Mouse (Mus musculus) forebrain, embryonic 14.5 days (tissue): ENCODE results near the gene Fgfr2. TPM values are rescaled to one million over a fixed set of nuclear protein-coding genes. Genes with fewer than 3 reads are reported as not detected.

Experiments
- ATAC-seq: fragments of 200-750 bp; cut with Nextera tagmentation; 2 replicates; pipeline ENCODE4 v1.8.0; 2017; ENCODE audit warnings: mild to moderate bottlenecking, moderate library complexity
- DNase-seq: peaks from one replicate; pipeline ENCODE4 v3.0.0-alpha.2; 2015; ENCODE audit warnings: low spot score
- H3K27ac ChIP-seq: fragments of 300-500 bp; sonication (generic); 2 replicates; pipeline ENCODE4 v1.5.1; 2014; ENCODE audit warnings: low read depth, mild to moderate bottlenecking, control low read depth, low read length, moderate library complexity
- H3K27me3 ChIP-seq: fragments of 300-500 bp; sonication (generic); replicated peaks from 2 replicates; pipeline ENCODE4 v1.6.1; 2014; ENCODE audit warnings: low read length, control low read depth, mixed read lengths; ENCODE audit not compliant: control insufficient read depth, insufficient read depth
- H3K36me3 ChIP-seq: fragments of 300-500 bp; sonication (generic); 2 replicates; pipeline ENCODE4 v1.6.1; 2014; ENCODE audit warnings: low read length, control low read depth; ENCODE audit not compliant: control insufficient read depth, insufficient read depth
- H3K4me1 ChIP-seq: fragments of 300-500 bp; sonication (generic); 2 replicates; pipeline ENCODE4 v1.6.1; 2014; ENCODE audit warnings: antibody characterized with exemption, low read length, control low read depth; ENCODE audit not compliant: control insufficient read depth, insufficient read depth
- H3K4me2 ChIP-seq: fragments of 300-500 bp; sonication (generic); 2 replicates; pipeline ENCODE4 v1.6.1; 2014; ENCODE audit warnings: mild to moderate bottlenecking, control low read depth, low read length
- H3K4me3 ChIP-seq: fragments of 300-500 bp; sonication (generic); 2 replicates; pipeline ENCODE4 v1.5.1; 2014; ENCODE audit warnings: low read depth, low read length, control low read depth
- H3K9ac ChIP-seq: fragments of 300-500 bp; sonication (generic); 2 replicates; pipeline ENCODE4 v1.6.1; 2014; ENCODE audit warnings: mild to moderate bottlenecking, low read length, control low read depth, moderate library complexity
- H3K9me3 ChIP-seq: fragments of 300-500 bp; sonication (generic); replicated peaks from 2 replicates; pipeline ENCODE4 v1.6.1; 2016; ENCODE audit warnings: low read length, control low read depth, mixed read lengths; ENCODE audit not compliant: control insufficient read depth
- WGBS: fragments of 180-500 bp; shearing (Covaris S2); extraction: QIAGEN DNeasy Blood & Tissue Kit; methylation state at CpG from one replicate; pipeline ENCODE4 v1.1.7; 2014; 5-methylcytosine and 5-hydroxymethylcytosine counted together
- polyA plus RNA-seq: library from polyadenylated mRNA; unstranded; fragments of >200 nt; fragmentation: Nextera tagmentation; extraction: Ambion mirVana; gene quantifications from 2 replicates; pipeline ENCODE4 v1.2.1, GENCODE M21; 2014

Fgfr2 gene
- polyA plus RNA-seq, 1 experiment from 2014 or later = 35.9 TPM

GRCm38 (mm10) chr7:130225227-130225626, 2897.9 kb downstream of the Fgfr2 start:
- no peak overlapping the region for H3K4me3 ChIP-seq
- no peak overlapping the region for H3K27ac ChIP-seq
- WGBS = 91% methylated on average over 3 of the region's 3 CpGs
- H3K4me2 ChIP-seq = no peak overlapping the region
- no peak for DNase-seq
- H3K27me3 ChIP-seq = no peaks in the 10 kb centered on the region
- peaks cover 30% of the 10 kb centered on the region for H3K4me1 ChIP-seq
- peaks cover 4% of the 10 kb centered on the region; the same call in 1 of the 2 replicates for H3K36me3 ChIP-seq
- H3K9ac ChIP-seq = no peak overlapping the region
- no peak for ATAC-seq
- H3K9me3 ChIP-seq = no peaks in the 10 kb centered on the region

GRCm38 (mm10) chr7:130222633-130223354, 2900.4 kb downstream of the Fgfr2 start:
- Histone ChIP-seq H3K4me3 (no peak overlapping the region), H3K4me2 (no peak overlapping the region), H3K27me3 (no peaks in the 10 kb centered on the region), H3K27ac (no peak overlapping the region), H3K4me1 (peaks cover 30% of the 10 kb centered on the region), H3K9ac (no peak overlapping the region), H3K9me3 (no peaks in the 10 kb centered on the region), H3K36me3 (peaks cover 7% of the 10 kb centered on the region; the same call in 1 of the 2 replicates)
- ATAC-seq = no peak
- WGBS = 84% methylated on average over 8 of the region's 8 CpGs
- DNase-seq = no peak

- Histone ChIP-seq H3K9ac (no peak overlapping the region; the same call in none of the 2 replicates), H3K4me3 (no peak overlapping the region), H3K4me1 (peaks cover 25% of the 10 kb centered on the region), H3K4me2 (peak overlapping the region; percentile 24; the same call in 1 of the 2 replicates), H3K36me3 (peaks cover 4% of the 10 kb centered on the region; the same call in 1 of the 2 replicates), H3K27ac (peak overlapping the region; percentile 39; the same call in 1 of the 2 replicates), H3K27me3 (no peaks in the 10 kb centered on the region), H3K9me3 (no peaks in the 10 kb centered on the region)
- DNase-seq (no peak), ATAC-seq (no peak)
- WGBS = 31% methylated on average over 17 of the region's 17 CpGs
These were observed 2901.3 kb downstream of the Fgfr2 start for GRCm38 (mm10) chr7:130221661-130222387.

GRCm38 (mm10) chr7:130220627-130221026, 2902.5 kb downstream of the Fgfr2 start:
- Histone ChIP-seq H3K9me3 (no peaks in the 10 kb centered on the region), H3K27me3 (no peaks in the 10 kb centered on the region), H3K4me1 (peaks cover 27% of the 10 kb centered on the region), H3K4me2 (no peak overlapping the region), H3K4me3 (no peak overlapping the region), H3K36me3 (0 out of 2 replicates have a peak, but pooled peaks cover 2% of the 10 kb centered on the region), H3K9ac (no peak overlapping the region), H3K27ac (no peak overlapping the region)
- DNase-seq (peak; percentile 69), ATAC-seq (0 out of 2 replicates have a peak, but pooled peaks have one; percentile 27)
- 33% methylated on average over 4 of the region's 4 CpGs for WGBS

- DNase-seq = no peak
- Histone ChIP-seq H3K27ac (no peak overlapping the region), H3K9ac (no peak overlapping the region), H3K9me3 (no peaks in the 10 kb centered on the region), H3K4me2 (no peak overlapping the region), H3K36me3 (0 out of 2 replicates have a peak, but pooled peaks cover 2% of the 10 kb centered on the region), H3K4me1 (peaks cover 35% of the 10 kb centered on the region), H3K27me3 (no peaks in the 10 kb centered on the region), H3K4me3 (no peak overlapping the region)
- ATAC-seq = no peak
- 93% methylated on average over 4 of the region's 4 CpGs for WGBS
These were observed 2903.3 kb downstream of the Fgfr2 start for GRCm38 (mm10) chr7:130219844-130220243.

GRCm38 (mm10) chr7:130216272-130216671, 2906.9 kb downstream of the Fgfr2 start:
- Histone ChIP-seq H3K27me3 (no peaks in the 10 kb centered on the region), H3K4me2 (no peak overlapping the region), H3K4me1 (peaks cover 40% of the 10 kb centered on the region), H3K9ac (no peak overlapping the region), H3K4me3 (no peak overlapping the region), H3K27ac (peak overlapping the region; percentile 45; the same call in 1 of the 2 replicates), H3K9me3 (no peaks in the 10 kb centered on the region), H3K36me3 (0 out of 2 replicates have a peak, but pooled peaks cover 2% of the 10 kb centered on the region)
- ATAC-seq (no peak), DNase-seq (no peak)
- WGBS = 5% methylated on average over 4 of the region's 4 CpGs

- H3K4me1 ChIP-seq = peaks cover 38% of the 10 kb centered on the region
- H3K4me3 ChIP-seq = no peak overlapping the region
- peak overlapping the region; percentile 73 for H3K27ac ChIP-seq
- peak; percentile 95 for ATAC-seq
- H3K36me3 ChIP-seq = 0 out of 2 replicates have a peak, but pooled peaks cover 2% of the 10 kb centered on the region
- peak; percentile 96 for DNase-seq
- peak overlapping the region; percentile 26; the same call in 1 of the 2 replicates for H3K9ac ChIP-seq
- 7% methylated on average over 21 of the region's 21 CpGs for WGBS
- no peaks in the 10 kb centered on the region for H3K27me3 ChIP-seq
- H3K9me3 ChIP-seq = no peaks in the 10 kb centered on the region
- peak overlapping the region; percentile 24 for H3K4me2 ChIP-seq
These were observed 2907.6 kb downstream of the Fgfr2 start for GRCm38 (mm10) chr7:130215348-130216252.

- DNase-seq = no peak
- no peak overlapping the region for H3K27ac ChIP-seq
- H3K4me2 ChIP-seq = no peak overlapping the region
- H3K4me3 ChIP-seq = no peak overlapping the region
- ATAC-seq = no peak
- WGBS = 90% methylated on average over 5 of the region's 5 CpGs
- no peaks in the 10 kb centered on the region for H3K36me3 ChIP-seq
- H3K27me3 ChIP-seq = no peaks in the 10 kb centered on the region
- no peak overlapping the region for H3K9ac ChIP-seq
- peaks cover 47% of the 10 kb centered on the region for H3K4me1 ChIP-seq
- H3K9me3 ChIP-seq = no peaks in the 10 kb centered on the region
These were observed 2910.0 kb downstream of the Fgfr2 start for GRCm38 (mm10) chr7:130213156-130213555.
